Mouse (Mus musculus): Measurements from ENCODE around the gene Tbc1d5. TPM values are rescaled to one million over a fixed set of nuclear protein-coding genes. Genes with fewer than 3 reads are reported as not detected.

Gene Tbc1d5
- polyA plus RNA-seq, 1 experiment, result 12.2 TPM

GRCm38 (mm10) chr17:50853220-50853619 lies 325.9 kb downstream of the Tbc1d5 start:
- H3K4me1 ChIP-seq (replicated peaks; ENCODE audit: control insufficient read depth, insufficient read depth, low read length), result no peaks in the 10 kb centered on the region
- no peak overlapping the region for H3K27ac ChIP-seq (ENCODE audit: control insufficient read depth, insufficient read depth, low read length)
- no peak overlapping the region for H3K4me3 ChIP-seq (ENCODE audit: control insufficient read depth, insufficient read depth, low read length)
- TF ChIP-seq POLR2A (IDR thresholded peaks at IDR 0.05; ENCODE audit: control insufficient read depth, extremely low read depth, insufficient read depth, low read length, poor library complexity) (no peak), CTCF (IDR thresholded peaks at IDR 0.05; ENCODE audit: borderline replicate concordance, control insufficient read depth, extremely low read depth, insufficient read depth, low read length, poor library complexity) (no peak)
- DNase-seq, result no peak
- H3K36me3 ChIP-seq (ENCODE audit: control insufficient read depth, insufficient read depth, low read length), result no peaks in the 10 kb centered on the region
- WGBS, result 95% methylated on average over 3 of the region's 3 CpGs
- H3K27me3 ChIP-seq (ENCODE audit: control insufficient read depth, insufficient read depth, low read length), result no peaks in the 10 kb centered on the region

- WGBS, result 89% methylated on average over 1 of the region's 1 CpGs
- Histone ChIP-seq H3K27ac (ENCODE audit: control insufficient read depth, insufficient read depth, low read length) (no peak overlapping the region), H3K4me3 (ENCODE audit: control insufficient read depth, insufficient read depth, low read length) (no peak overlapping the region), H3K27me3 (ENCODE audit: control insufficient read depth, insufficient read depth, low read length) (no peaks in the 10 kb centered on the region), H3K4me1 (replicated peaks; ENCODE audit: control insufficient read depth, insufficient read depth, low read length) (no peaks in the 10 kb centered on the region), H3K36me3 (ENCODE audit: control insufficient read depth, insufficient read depth, low read length) (no peaks in the 10 kb centered on the region)
- no peak for DNase-seq
- TF ChIP-seq CTCF (IDR thresholded peaks at IDR 0.05; ENCODE audit: borderline replicate concordance, control insufficient read depth, extremely low read depth, insufficient read depth, low read length, poor library complexity) (no peak), POLR2A (IDR thresholded peaks at IDR 0.05; ENCODE audit: control insufficient read depth, extremely low read depth, insufficient read depth, low read length, poor library complexity) (no peak)
Measured at GRCm38 (mm10) chr17:50851382-50851781, 327.8 kb downstream of the Tbc1d5 start.

GRCm38 (mm10) chr17:50814089-50814488 lies 365.1 kb downstream of the Tbc1d5 start:
- Histone ChIP-seq H3K36me3 (ENCODE audit: control insufficient read depth, insufficient read depth, low read length) (no peaks in the 10 kb centered on the region), H3K4me1 (replicated peaks; ENCODE audit: control insufficient read depth, insufficient read depth, low read length) (no peaks in the 10 kb centered on the region), H3K4me3 (ENCODE audit: control insufficient read depth, insufficient read depth, low read length) (no peak overlapping the region), H3K27ac (ENCODE audit: control insufficient read depth, insufficient read depth, low read length) (no peak overlapping the region), H3K27me3 (ENCODE audit: control insufficient read depth, insufficient read depth, low read length) (no peaks in the 10 kb centered on the region)
- TF ChIP-seq POLR2A (IDR thresholded peaks at IDR 0.05; ENCODE audit: control insufficient read depth, extremely low read depth, insufficient read depth, low read length, poor library complexity) (no peak), CTCF (IDR thresholded peaks at IDR 0.05; ENCODE audit: borderline replicate concordance, control insufficient read depth, extremely low read depth, insufficient read depth, low read length, poor library complexity) (no peak)
- peak; percentile 23 for DNase-seq
- 54% methylated on average over 1 of the region's 1 CpGs for WGBS

- Histone ChIP-seq H3K4me3 (ENCODE audit: control insufficient read depth, insufficient read depth, low read length) (no peak overlapping the region), H3K36me3 (ENCODE audit: control insufficient read depth, insufficient read depth, low read length) (no peaks in the 10 kb centered on the region), H3K27ac (ENCODE audit: control insufficient read depth, insufficient read depth, low read length) (no peak overlapping the region), H3K4me1 (replicated peaks; ENCODE audit: control insufficient read depth, insufficient read depth, low read length) (no peaks in the 10 kb centered on the region), H3K27me3 (ENCODE audit: control insufficient read depth, insufficient read depth, low read length) (no peaks in the 10 kb centered on the region)
- TF ChIP-seq CTCF (IDR thresholded peaks at IDR 0.05; ENCODE audit: borderline replicate concordance, control insufficient read depth, extremely low read depth, insufficient read depth, low read length, poor library complexity) (no peak), POLR2A (IDR thresholded peaks at IDR 0.05; ENCODE audit: control insufficient read depth, extremely low read depth, insufficient read depth, low read length, poor library complexity) (no peak)
- DNase-seq, result no peak
- WGBS, result 97% methylated on average over 6 of the region's 6 CpGs
Measured at GRCm38 (mm10) chr17:50813580-50813979, 365.6 kb downstream of the Tbc1d5 start.

- no peak for DNase-seq
- WGBS, result 12% methylated on average over 1 of the region's 1 CpGs
Measured at GRCm38 (mm10) chr17:50805631-50806030, 373.5 kb downstream of the Tbc1d5 start.

GRCm38 (mm10) chr17:50803234-50803633 lies 375.9 kb downstream of the Tbc1d5 start:
- TF ChIP-seq CTCF (IDR thresholded peaks at IDR 0.05; ENCODE audit: borderline replicate concordance, control insufficient read depth, extremely low read depth, insufficient read depth, low read length, poor library complexity), result no peak
- no peak for TF ChIP-seq POLR2A (IDR thresholded peaks at IDR 0.05; ENCODE audit: control insufficient read depth, extremely low read depth, insufficient read depth, low read length, poor library complexity)
- no peaks in the 10 kb centered on the region for H3K27me3 ChIP-seq (ENCODE audit: control insufficient read depth, insufficient read depth, low read length)
- H3K27ac ChIP-seq (ENCODE audit: control insufficient read depth, insufficient read depth, low read length), result no peak overlapping the region
- no peak overlapping the region for H3K4me3 ChIP-seq (ENCODE audit: control insufficient read depth, insufficient read depth, low read length)
- H3K4me1 ChIP-seq (replicated peaks; ENCODE audit: control insufficient read depth, insufficient read depth, low read length), result no peaks in the 10 kb centered on the region
- DNase-seq, result no peak
- no peaks in the 10 kb centered on the region for H3K36me3 ChIP-seq (ENCODE audit: control insufficient read depth, insufficient read depth, low read length)
- 94% methylated on average over 6 of the region's 6 CpGs for WGBS

More at GRCm38 (mm10) chr17:50805631-50806030, 373.5 kb downstream of the Tbc1d5 start:
- TF ChIP-seq CTCF (IDR thresholded peaks at IDR 0.05; ENCODE audit: borderline replicate concordance, control insufficient read depth, extremely low read depth, insufficient read depth, low read length, poor library complexity) (no peak), POLR2A (IDR thresholded peaks at IDR 0.05; ENCODE audit: control insufficient read depth, extremely low read depth, insufficient read depth, low read length, poor library complexity) (no peak)
- no peak overlapping the region for H3K27ac ChIP-seq (ENCODE audit: control insufficient read depth, insufficient read depth, low read length)
- no peaks in the 10 kb centered on the region for H3K36me3 ChIP-seq (ENCODE audit: control insufficient read depth, insufficient read depth, low read length)
- no peaks in the 10 kb centered on the region for H3K4me1 ChIP-seq (replicated peaks; ENCODE audit: control insufficient read depth, insufficient read depth, low read length)
- H3K4me3 ChIP-seq (ENCODE audit: control insufficient read depth, insufficient read depth, low read length), result no peak overlapping the region
- no peaks in the 10 kb centered on the region for H3K27me3 ChIP-seq (ENCODE audit: control insufficient read depth, insufficient read depth, low read length)

- no peak for DNase-seq
- Histone ChIP-seq H3K36me3 (ENCODE audit: control insufficient read depth, insufficient read depth, low read length) (no peaks in the 10 kb centered on the region), H3K4me3 (ENCODE audit: control insufficient read depth, insufficient read depth, low read length) (no peak overlapping the region), H3K27ac (ENCODE audit: control insufficient read depth, insufficient read depth, low read length) (no peak overlapping the region), H3K27me3 (ENCODE audit: control insufficient read depth, insufficient read depth, low read length) (no peaks in the 10 kb centered on the region), H3K4me1 (replicated peaks; ENCODE audit: control insufficient read depth, insufficient read depth, low read length) (no peaks in the 10 kb centered on the region)
- no peak for TF ChIP-seq POLR2A (IDR thresholded peaks at IDR 0.05; ENCODE audit: control insufficient read depth, extremely low read depth, insufficient read depth, low read length, poor library complexity)
- no peak for TF ChIP-seq CTCF (IDR thresholded peaks at IDR 0.05; ENCODE audit: borderline replicate concordance, control insufficient read depth, extremely low read depth, insufficient read depth, low read length, poor library complexity)
- 98% methylated on average over 8 of the region's 8 CpGs for whole genome bisulfite sequencing
Measured at GRCm38 (mm10) chr17:50802380-50802779, 376.8 kb downstream of the Tbc1d5 start.

Measured in thymus, adult 2 months (tissue).